Mouse (Mus musculus) liver, postnatal 0 days (tissue): ENCODE data around the gene Hmgcs2.

Source experiments
- CTCF ChIP-seq: sonication (generic); IDR thresholded peaks from 2 replicates; pipeline ENCODE4 v1.5.1; 2016; ENCODE audit warnings: antibody characterized with exemption, low read depth
- EP300 ChIP-seq: IDR thresholded peaks from 2 replicates; pipeline ENCODE4 v1.6.1; 2016; ENCODE audit warnings: antibody characterized with exemption, low read depth, mild to moderate bottlenecking

- no peak for TF ChIP-seq CTCF
- no peak for TF ChIP-seq EP300
Measured at GRCm38 (mm10) chr3:98254656-98255583, 25.3 kb upstream of the Hmgcs2 start.
